Mouse (Mus musculus) thymus, adult 2 months (tissue): ENCODE results near the gene Gmppa.

Experiments
- CTCF ChIP-seq: fragments of 200-500 bp; IDR thresholded peaks from 2 replicates; pipeline ENCODE4 v1.5.1; 2012; ENCODE audit warnings: mild to moderate bottlenecking, control low read depth, low read length, moderate library complexity, borderline replicate concordance; ENCODE audit not compliant: control insufficient read depth, poor library complexity, insufficient read depth; ENCODE audit errors: extremely low read depth
- POLR2A ChIP-seq: fragments of 200-500 bp; IDR thresholded peaks from 2 replicates; pipeline ENCODE4 v1.6.1; 2012; ENCODE audit warnings: mild to moderate bottlenecking, low read length, control low read depth, moderate library complexity; ENCODE audit not compliant: control insufficient read depth, poor library complexity, insufficient read depth; ENCODE audit errors: extremely low read depth

- no peak for TF ChIP-seq CTCF
- no peak for TF ChIP-seq POLR2A
Measured at GRCm38 (mm10) chr1:75399755-75400492, 35.8 kb upstream of the Gmppa start.
